8 mouse cellular contexts compared by ENCODE assay signal in genomic region chr2:102401352-102401692, GRCm38 (mm10). TPM values are rescaled to one million over a fixed set of nuclear protein-coding genes. Genes with fewer than 3 reads are reported as not detected.
DNase-seq lines count a peak whose midpoint lies in the region; ATAC-seq and TF ChIP-seq lines count a peak whose summit lies in the region.

No protein-coding gene starts in this region.

- H3K4me3 ChIP-seq in lung, adult 2 months (replicated peaks; ENCODE audit: extremely low read depth, low read depth, low read length): peak overlapping the region; percentile 57
- peak overlapping the region; percentile 75 for H3K4me3 ChIP-seq in embryonic facial prominence, embryonic 14.5 days (ENCODE audit: low read depth, low read length)
- H3K4me3 ChIP-seq in neural tube, embryonic 14.5 days (ENCODE audit: low read depth, low read length): peak overlapping the region; percentile 77

- H3K9ac ChIP-seq in embryonic facial prominence, embryonic 14.5 days (ENCODE audit: low read depth, low read length): peak overlapping the region; percentile 93
- peak overlapping the region; percentile 65 for H3K9ac ChIP-seq in neural tube, embryonic 14.5 days (replicated peaks; ENCODE audit: low read depth, low read length)

- no peak for DNase-seq in lung, adult 2 months
- DNase-seq in lung, postnatal 10 days: no peak
- DNase-seq in embryonic facial prominence, embryonic 14.5 days (ENCODE audit: low spot score): no peak
- peak; percentile 11 for DNase-seq in large intestine, adult 2 months (ENCODE audit: low read depth, low spot score)
- no peak for DNase-seq in frontal cortex, postnatal 36 days (ENCODE audit: low spot score in 2 of 2)
- no peak for DNase-seq in retina, postnatal 1 day
- no peak for DNase-seq in cerebellum, adult 11-12 months

- no peak for TF ChIP-seq CTCF in lung, adult 2 months (IDR thresholded peaks at IDR 0.05; ENCODE audit: insufficient read depth, low read length)

- no peaks in the 10 kb centered on the region for H3K36me3 ChIP-seq in embryonic facial prominence, embryonic 14.5 days (ENCODE audit: control insufficient read depth, insufficient read depth, low read length)
- no peaks in the 10 kb centered on the region for H3K36me3 ChIP-seq in neural tube, embryonic 14.5 days (ENCODE audit: control insufficient read depth, insufficient read depth, low read length)

- TF ChIP-seq POLR2A in lung, adult 2 months (IDR thresholded peaks at IDR 0.05; ENCODE audit: borderline replicate concordance, extremely low read depth, low read depth, low read length): no peak

- peak overlapping the region; percentile 90 for H3K4me2 ChIP-seq in embryonic facial prominence, embryonic 14.5 days (ENCODE audit: low read depth, low read length)
- H3K4me2 ChIP-seq in neural tube, embryonic 14.5 days (ENCODE audit: low read depth, low read length): peak overlapping the region; percentile 94

- H3K9me3 ChIP-seq in embryonic facial prominence, embryonic 14.5 days (ENCODE audit: control insufficient read depth, low read length): no peaks in the 10 kb centered on the region
- H3K9me3 ChIP-seq in neural tube, embryonic 14.5 days (ENCODE audit: control insufficient read depth, low read length): no peaks in the 10 kb centered on the region

- 11% methylated on average over 6 of the region's 6 CpGs for WGBS in lung, adult 2 months
- 26% methylated on average over 6 of the region's 6 CpGs for WGBS in embryonic facial prominence, embryonic 14.5 days
- WGBS in large intestine, adult 2 months: 10% methylated on average over 6 of the region's 6 CpGs
- 19% methylated on average over 6 of the region's 6 CpGs for WGBS in neural tube, embryonic 14.5 days

- peaks cover 12% of the 10 kb centered on the region for H3K4me1 ChIP-seq in lung, adult 2 months (ENCODE audit: control insufficient read depth, insufficient read depth, low read length)
- H3K4me1 ChIP-seq in embryonic facial prominence, embryonic 14.5 days (ENCODE audit: control insufficient read depth, insufficient read depth, low read length): peaks cover 19% of the 10 kb centered on the region
- H3K4me1 ChIP-seq in neural tube, embryonic 14.5 days (ENCODE audit: control insufficient read depth, insufficient read depth, low read length): peaks cover 10% of the 10 kb centered on the region; the same call in 1 of the 2 replicates

- no peaks in the 10 kb centered on the region for H3K27me3 ChIP-seq in embryonic facial prominence, embryonic 14.5 days (replicated peaks; ENCODE audit: control insufficient read depth, insufficient read depth, low read length)
- no peaks in the 10 kb centered on the region for H3K27me3 ChIP-seq in neural tube, embryonic 14.5 days (ENCODE audit: control insufficient read depth, insufficient read depth, low read length)

- peak overlapping the region; percentile 97 for H3K27ac ChIP-seq in embryonic facial prominence, embryonic 14.5 days (replicated peaks; ENCODE audit: low read depth, low read length)
- peak overlapping the region; percentile 96 for H3K27ac ChIP-seq in neural tube, embryonic 14.5 days (ENCODE audit: low read depth, low read length)

- ATAC-seq in embryonic facial prominence, embryonic 14.5 days (ENCODE audit: low read depth): peak; percentile 31; the same call in 1 of the 2 replicates
- no peak for ATAC-seq in neural tube, embryonic 14.5 days (ENCODE audit: low read depth)

RNA-seq across cellular contexts. Expression of gene Trim44, which starts 6.3 kb away (rescaled TPM):
- 26.9 and 34.2 TPM in 2 replicates for polyA plus RNA-seq in lung, adult 2 months (2012; rRNA removed)
- 32.1 and 34.5 TPM in 2 replicates for polyA plus RNA-seq in embryonic facial prominence, embryonic 14.5 days (2014; fragmentation: Nextera tagmentation; extraction: Ambion mirVana)
- 4.3 and 6.5 TPM in 2 replicates for polyA plus RNA-seq in large intestine, adult 2 months (2012; rRNA removed)
- 79.7 and 86.3 TPM in 2 replicates for polyA plus RNA-seq in neural tube, embryonic 14.5 days (2014; fragmentation: Nextera tagmentation; extraction: Ambion mirVana)

RNA-seq across cellular contexts. Expression of gene Fjx1, which starts 51.0 kb away (rescaled TPM):
- 6.2 and 6.6 TPM in 2 replicates for polyA plus RNA-seq in lung, adult 2 months (2012; rRNA removed)
- 11.8 and 14.9 TPM in 2 replicates for polyA plus RNA-seq in embryonic facial prominence, embryonic 14.5 days (2014; fragmentation: Nextera tagmentation; extraction: Ambion mirVana)
- polyA plus RNA-seq in large intestine, adult 2 months (2012; rRNA removed): 0.63 and 0.77 TPM in 2 replicates
- polyA plus RNA-seq in neural tube, embryonic 14.5 days (2014; fragmentation: Nextera tagmentation; extraction: Ambion mirVana): 33.8 and 38.5 TPM in 2 replicates
